Mouse (Mus musculus): ENCODE data around the gene Iars. TPM values are rescaled to one million over a fixed set of nuclear protein-coding genes. Genes with fewer than 3 reads are reported as not detected.

Gene Iars
- 59.9 and 66.6 TPM in 2 replicates for polyA plus RNA-seq (2015; fragmentation: Nextera tagmentation; extraction: Ambion mirVana)

GRCm38 (mm10) chr13:49681351-49682232, at the start of gene Iars:
Gene Iars (plus strand): TSS chr13:49682100.
- H3K9ac ChIP-seq: peak within 1 kb of the TSS; percentile 84
- H3K9me3 ChIP-seq: no peaks in the 10 kb centered on the region
- peak; percentile 100 for ATAC-seq (ENCODE audit: low read depth)
- peaks cover 20% of the 10 kb centered on the region for H3K36me3 ChIP-seq
- peaks cover 30% of the 10 kb centered on the region for H3K4me1 ChIP-seq (replicated peaks)
- peak within 1 kb of the TSS; percentile 97 for H3K4me2 ChIP-seq
- WGBS: 4% methylated on average over 26 of the region's 26 CpGs
- H3K4me3 ChIP-seq: peak within 1 kb of the TSS; percentile 87
- H3K27me3 ChIP-seq: no peaks in the 10 kb centered on the region
- peak within 1 kb of the TSS; percentile 66 for H3K27ac ChIP-seq (replicated peaks)

- Histone ChIP-seq H3K36me3 (no peaks in the 10 kb centered on the region), H3K4me3 (no peak overlapping the region), H3K9me3 (no peaks in the 10 kb centered on the region), H3K27ac (replicated peaks) (no peak overlapping the region), H3K4me1 (replicated peaks) (no peaks in the 10 kb centered on the region), H3K9ac (no peak overlapping the region), H3K27me3 (no peaks in the 10 kb centered on the region), H3K4me2 (no peak overlapping the region)
- ATAC-seq (ENCODE audit: low read depth): no peak
- 94% methylated on average over 2 of the region's 2 CpGs for WGBS
These were observed 41.9 kb upstream of the Iars start for GRCm38 (mm10) chr13:49639965-49640364.

GRCm38 (mm10) chr13:49642650-49643049, 39.2 kb upstream of the Iars start:
- 82% methylated on average over 6 of the region's 6 CpGs for WGBS

GRCm38 (mm10) chr13:49643669-49644362, 38.1 kb upstream of the Iars start:
- Histone ChIP-seq H3K4me1 (replicated peaks) (no peaks in the 10 kb centered on the region), H3K27me3 (no peaks in the 10 kb centered on the region), H3K9me3 (no peaks in the 10 kb centered on the region), H3K4me2 (no peak overlapping the region), H3K4me3 (no peak overlapping the region), H3K9ac (no peak overlapping the region), H3K27ac (replicated peaks) (no peak overlapping the region), H3K36me3 (no peaks in the 10 kb centered on the region)
- no peak for ATAC-seq (ENCODE audit: low read depth)

More at GRCm38 (mm10) chr13:49642650-49643049, 39.2 kb upstream of the Iars start:
- H3K4me1 ChIP-seq (replicated peaks): no peaks in the 10 kb centered on the region
- no peak overlapping the region for H3K4me2 ChIP-seq
- no peak overlapping the region for H3K9ac ChIP-seq
- no peaks in the 10 kb centered on the region for H3K27me3 ChIP-seq
- no peaks in the 10 kb centered on the region for H3K9me3 ChIP-seq
- no peak overlapping the region for H3K4me3 ChIP-seq
- no peaks in the 10 kb centered on the region for H3K36me3 ChIP-seq
- ATAC-seq (ENCODE audit: low read depth): no peak
- no peak overlapping the region for H3K27ac ChIP-seq (replicated peaks)

- no peak overlapping the region for H3K4me3 ChIP-seq
- no peaks in the 10 kb centered on the region for H3K9me3 ChIP-seq
- H3K4me2 ChIP-seq: no peak overlapping the region
- no peak for ATAC-seq (ENCODE audit: low read depth)
- no peak overlapping the region for H3K27ac ChIP-seq (replicated peaks)
- no peak overlapping the region for H3K9ac ChIP-seq
- 77% methylated on average over 2 of the region's 2 CpGs for WGBS
- H3K4me1 ChIP-seq (replicated peaks): no peaks in the 10 kb centered on the region
- H3K27me3 ChIP-seq: no peaks in the 10 kb centered on the region
- H3K36me3 ChIP-seq: no peaks in the 10 kb centered on the region
These were observed 37.0 kb upstream of the Iars start for GRCm38 (mm10) chr13:49644731-49645529.

- WGBS: 90% methylated on average over 1 of the region's 1 CpGs
- no peak overlapping the region for H3K4me3 ChIP-seq
- no peaks in the 10 kb centered on the region for H3K4me1 ChIP-seq (replicated peaks)
- no peaks in the 10 kb centered on the region for H3K27me3 ChIP-seq
- no peak for ATAC-seq (ENCODE audit: low read depth)
- no peaks in the 10 kb centered on the region for H3K9me3 ChIP-seq
- H3K36me3 ChIP-seq: no peaks in the 10 kb centered on the region
- no peak overlapping the region for H3K9ac ChIP-seq
- H3K4me2 ChIP-seq: no peak overlapping the region
- H3K27ac ChIP-seq (replicated peaks): no peak overlapping the region
These were observed 35.9 kb upstream of the Iars start for GRCm38 (mm10) chr13:49646019-49646418.

GRCm38 (mm10) chr13:49651136-49651535, 30.8 kb upstream of the Iars start:
- Histone ChIP-seq H3K27me3 (no peaks in the 10 kb centered on the region), H3K36me3 (peaks cover 7% of the 10 kb centered on the region), H3K4me3 (no peak overlapping the region), H3K9ac (no peak overlapping the region), H3K4me2 (0 out of 2 replicates have a peak overlapping the region, but pooled peaks have one; percentile 92), H3K9me3 (no peaks in the 10 kb centered on the region), H3K27ac (replicated peaks) (no peak overlapping the region), H3K4me1 (replicated peaks) (peaks cover 23% of the 10 kb centered on the region)
- 48% methylated on average over 2 of the region's 2 CpGs for WGBS
- no peak for ATAC-seq (ENCODE audit: low read depth)

- Histone ChIP-seq H3K9ac (peak overlapping the region; percentile 58), H3K4me2 (peak overlapping the region; percentile 92), H3K9me3 (no peaks in the 10 kb centered on the region), H3K4me3 (peak overlapping the region; percentile 80), H3K27ac (replicated peaks) (no peak overlapping the region), H3K4me1 (replicated peaks) (peaks cover 23% of the 10 kb centered on the region), H3K36me3 (peaks cover 11% of the 10 kb centered on the region), H3K27me3 (no peaks in the 10 kb centered on the region)
- ATAC-seq (ENCODE audit: low read depth): no peak
- WGBS: 1% methylated on average over 4 of the region's 4 CpGs
These were observed 30.0 kb upstream of the Iars start for GRCm38 (mm10) chr13:49651781-49652351.

- Histone ChIP-seq H3K36me3 (peaks cover 17% of the 10 kb centered on the region), H3K4me2 (peak within 1 kb of the TSS; percentile 95), H3K9ac (peak within 1 kb of the TSS; percentile 75), H3K27me3 (no peaks in the 10 kb centered on the region), H3K27ac (replicated peaks) (no peak within 1 kb of the TSS), H3K4me3 (peak within 1 kb of the TSS; percentile 80), H3K4me1 (replicated peaks) (peaks cover 23% of the 10 kb centered on the region), H3K9me3 (no peaks in the 10 kb centered on the region)
- ATAC-seq (ENCODE audit: low read depth): peak; percentile 100
- WGBS: under 1% methylated on average over 64 of the region's 68 CpGs
These were observed 29.3 kb upstream of the Iars start, which contains the start of the genes Cenpp and Nol8 for GRCm38 (mm10) chr13:49652481-49653179. Gene Cenpp (minus strand): TSS chr13:49652785. Gene Nol8 (plus strand): TSS chr13:49653078.

GRCm38 (mm10) chr13:49653180-49653541, 28.7 kb upstream of the Iars start:
- Histone ChIP-seq H3K36me3 (peaks cover 18% of the 10 kb centered on the region), H3K9ac (peak overlapping the region; percentile 75), H3K4me1 (replicated peaks) (peaks cover 23% of the 10 kb centered on the region), H3K27me3 (no peaks in the 10 kb centered on the region), H3K27ac (replicated peaks) (no peak overlapping the region), H3K4me3 (peak overlapping the region; percentile 80), H3K9me3 (no peaks in the 10 kb centered on the region), H3K4me2 (peak overlapping the region; percentile 95)
- 0% methylated on average over 16 of the region's 16 CpGs for WGBS
- peak; percentile 90 for ATAC-seq (ENCODE audit: low read depth)

GRCm38 (mm10) chr13:49677793-49678192, 4.1 kb upstream of the Iars start:
- 89% methylated on average over 2 of the region's 2 CpGs for WGBS
- H3K4me1 ChIP-seq (replicated peaks): peaks cover 11% of the 10 kb centered on the region
- H3K36me3 ChIP-seq: peaks cover 50% of the 10 kb centered on the region

More at GRCm38 (mm10) chr13:49677793-49678192, 4.1 kb upstream of the Iars start:
- Histone ChIP-seq H3K4me3 (no peak overlapping the region), H3K4me2 (no peak overlapping the region), H3K9ac (no peak overlapping the region), H3K27me3 (no peaks in the 10 kb centered on the region), H3K9me3 (no peaks in the 10 kb centered on the region), H3K27ac (replicated peaks) (no peak overlapping the region)
- ATAC-seq (ENCODE audit: low read depth): no peak
